Mouse (Mus musculus): Measurements from ENCODE around the gene Zfp217. TPM values are rescaled to one million over a fixed set of nuclear protein-coding genes. Genes with fewer than 3 reads are reported as not detected.

Gene Zfp217
- polyA plus RNA-seq (2015; fragmentation: Nextera tagmentation; extraction: Ambion mirVana): 4.2 and 5.7 TPM in 2 replicates

- 22% methylated on average over 14 of the region's 14 CpGs for whole genome bisulfite sequencing (ENCODE audit: insufficient replicate concordance)
- Histone ChIP-seq H3K9me3 (replicated peaks; ENCODE audit: control insufficient read depth, low read length) (no peaks in the 10 kb centered on the region), H3K4me2 (ENCODE audit: low read depth, low read length) (peak within 1 kb of the TSS; percentile 53), H3K4me3 (ENCODE audit: low read depth, low read length) (peak within 1 kb of the TSS; percentile 67), H3K9ac (ENCODE audit: low read depth, low read length) (peak within 1 kb of the TSS; percentile 48), H3K27ac (ENCODE audit: low read length) (peak within 1 kb of the TSS; percentile 59), H3K4me1 (ENCODE audit: control insufficient read depth, low read depth, low read length) (peaks cover 51% of the 10 kb centered on the region), H3K36me3 (ENCODE audit: control insufficient read depth, insufficient read depth) (peaks cover under 1% of the 10 kb centered on the region; the same call in 1 of the 2 replicates), H3K27me3 (ENCODE audit: control insufficient read depth, insufficient read depth, low read depth, low read length) (no peaks in the 10 kb centered on the region)
- ATAC-seq (ENCODE audit: low read depth): peak; percentile 50
These were observed at the start of gene Zfp217 for GRCm38 (mm10) chr2:170147661-170148153. Zfp217 (minus strand) TSS chr2:170148103.

GRCm38 (mm10) chr2:170195542-170196089 lies 47.7 kb upstream of the Zfp217 start:
- Histone ChIP-seq H3K9me3 (replicated peaks; ENCODE audit: control insufficient read depth, low read length) (no peaks in the 10 kb centered on the region), H3K4me2 (ENCODE audit: low read depth, low read length) (no peak overlapping the region), H3K4me1 (ENCODE audit: control insufficient read depth, low read depth, low read length) (peaks cover 15% of the 10 kb centered on the region), H3K27me3 (ENCODE audit: control insufficient read depth, insufficient read depth, low read depth, low read length) (no peaks in the 10 kb centered on the region), H3K36me3 (ENCODE audit: control insufficient read depth, insufficient read depth) (no peaks in the 10 kb centered on the region), H3K27ac (ENCODE audit: low read length) (no peak overlapping the region), H3K9ac (ENCODE audit: low read depth, low read length) (no peak overlapping the region), H3K4me3 (ENCODE audit: low read depth, low read length) (no peak overlapping the region)
- WGBS (ENCODE audit: insufficient replicate concordance): 48% methylated on average over 13 of the region's 13 CpGs
- ATAC-seq (ENCODE audit: low read depth): no peak

GRCm38 (mm10) chr2:170194845-170195244 lies 46.9 kb upstream of the Zfp217 start:
- Histone ChIP-seq H3K4me3 (ENCODE audit: low read depth, low read length) (no peak overlapping the region), H3K27ac (ENCODE audit: low read length) (no peak overlapping the region), H3K4me2 (ENCODE audit: low read depth, low read length) (no peak overlapping the region), H3K9ac (ENCODE audit: low read depth, low read length) (no peak overlapping the region), H3K36me3 (ENCODE audit: control insufficient read depth, insufficient read depth) (no peaks in the 10 kb centered on the region), H3K27me3 (ENCODE audit: control insufficient read depth, insufficient read depth, low read depth, low read length) (no peaks in the 10 kb centered on the region), H3K4me1 (ENCODE audit: control insufficient read depth, low read depth, low read length) (peaks cover 15% of the 10 kb centered on the region), H3K9me3 (replicated peaks; ENCODE audit: control insufficient read depth, low read length) (no peaks in the 10 kb centered on the region)
- 91% methylated on average over 12 of the region's 12 CpGs for WGBS (ENCODE audit: insufficient replicate concordance)
- no peak for ATAC-seq (ENCODE audit: low read depth)

- H3K36me3 ChIP-seq (ENCODE audit: control insufficient read depth, insufficient read depth): no peaks in the 10 kb centered on the region
- no peak overlapping the region for H3K9ac ChIP-seq (ENCODE audit: low read depth, low read length)
- 27% methylated on average over 6 of the region's 6 CpGs for whole genome bisulfite sequencing (ENCODE audit: insufficient replicate concordance)
- H3K27me3 ChIP-seq (ENCODE audit: control insufficient read depth, insufficient read depth, low read depth, low read length): no peaks in the 10 kb centered on the region
- no peak for ATAC-seq (ENCODE audit: low read depth)
- peaks cover 15% of the 10 kb centered on the region for H3K4me1 ChIP-seq (ENCODE audit: control insufficient read depth, low read depth, low read length)
- peak overlapping the region; percentile 39 for H3K4me3 ChIP-seq (ENCODE audit: low read depth, low read length)
- peak overlapping the region; percentile 48 for H3K27ac ChIP-seq (ENCODE audit: low read length)
- H3K9me3 ChIP-seq (replicated peaks; ENCODE audit: control insufficient read depth, low read length): no peaks in the 10 kb centered on the region
- H3K4me2 ChIP-seq (ENCODE audit: low read depth, low read length): peak overlapping the region; percentile 60
These were observed 45.9 kb upstream of the Zfp217 start for GRCm38 (mm10) chr2:170193850-170194249.

GRCm38 (mm10) chr2:170193211-170193610 lies 45.3 kb upstream of the Zfp217 start:
- peak overlapping the region; percentile 60 for H3K4me2 ChIP-seq (ENCODE audit: low read depth, low read length)
- H3K27ac ChIP-seq (ENCODE audit: low read length): peak overlapping the region; percentile 48
- peak; percentile 40; the same call in 1 of the 2 replicates for ATAC-seq (ENCODE audit: low read depth)
- no peaks in the 10 kb centered on the region for H3K9me3 ChIP-seq (replicated peaks; ENCODE audit: control insufficient read depth, low read length)
- no peak overlapping the region; the same call in 1 of the 2 replicates for H3K9ac ChIP-seq (ENCODE audit: low read depth, low read length)
- H3K36me3 ChIP-seq (ENCODE audit: control insufficient read depth, insufficient read depth): no peaks in the 10 kb centered on the region
- 4% methylated on average over 10 of the region's 10 CpGs for WGBS (ENCODE audit: insufficient replicate concordance)
- H3K4me3 ChIP-seq (ENCODE audit: low read depth, low read length): peak overlapping the region; percentile 39
- peaks cover 15% of the 10 kb centered on the region for H3K4me1 ChIP-seq (ENCODE audit: control insufficient read depth, low read depth, low read length)
- no peaks in the 10 kb centered on the region for H3K27me3 ChIP-seq (ENCODE audit: control insufficient read depth, insufficient read depth, low read depth, low read length)

- H3K4me3 ChIP-seq (ENCODE audit: low read depth, low read length): no peak overlapping the region
- H3K4me2 ChIP-seq (ENCODE audit: low read depth, low read length): peak overlapping the region; percentile 60
- WGBS (ENCODE audit: insufficient replicate concordance): 9% methylated on average over 7 of the region's 7 CpGs
- ATAC-seq (ENCODE audit: low read depth): peak; percentile 43; the same call in 1 of the 2 replicates
- no peaks in the 10 kb centered on the region for H3K36me3 ChIP-seq (ENCODE audit: control insufficient read depth, insufficient read depth)
- H3K9me3 ChIP-seq (replicated peaks; ENCODE audit: control insufficient read depth, low read length): no peaks in the 10 kb centered on the region
- H3K9ac ChIP-seq (ENCODE audit: low read depth, low read length): no peak overlapping the region; the same call in 1 of the 2 replicates
- peaks cover 15% of the 10 kb centered on the region for H3K4me1 ChIP-seq (ENCODE audit: control insufficient read depth, low read depth, low read length)
- H3K27me3 ChIP-seq (ENCODE audit: control insufficient read depth, insufficient read depth, low read depth, low read length): no peaks in the 10 kb centered on the region
- peak overlapping the region; percentile 43 for H3K27ac ChIP-seq (ENCODE audit: low read length)
These were observed 44.8 kb upstream of the Zfp217 start for GRCm38 (mm10) chr2:170192731-170193149.

GRCm38 (mm10) chr2:170188721-170189120 lies 40.8 kb upstream of the Zfp217 start:
- no peak for ATAC-seq (ENCODE audit: low read depth)
- WGBS (ENCODE audit: insufficient replicate concordance): 81% methylated on average over 7 of the region's 7 CpGs
- H3K9ac ChIP-seq (ENCODE audit: low read depth, low read length): no peak overlapping the region

GRCm38 (mm10) chr2:170185137-170185837 lies 37.4 kb upstream of the Zfp217 start:
- Histone ChIP-seq H3K27ac (ENCODE audit: low read length) (peak overlapping the region; percentile 75), H3K9ac (ENCODE audit: low read depth, low read length) (peak overlapping the region; percentile 31), H3K36me3 (ENCODE audit: control insufficient read depth, insufficient read depth) (no peaks in the 10 kb centered on the region), H3K4me2 (ENCODE audit: low read depth, low read length) (peak overlapping the region; percentile 73), H3K27me3 (ENCODE audit: control insufficient read depth, insufficient read depth, low read depth, low read length) (no peaks in the 10 kb centered on the region), H3K9me3 (replicated peaks; ENCODE audit: control insufficient read depth, low read length) (no peaks in the 10 kb centered on the region), H3K4me1 (ENCODE audit: control insufficient read depth, low read depth, low read length) (peaks cover 18% of the 10 kb centered on the region), H3K4me3 (ENCODE audit: low read depth, low read length) (peak overlapping the region; percentile 60)
- 36% methylated on average over 4 of the region's 4 CpGs for WGBS (ENCODE audit: insufficient replicate concordance)
- 0 out of 2 replicates have a peak, but pooled peaks have one; percentile 20 for ATAC-seq (ENCODE audit: low read depth)

More at GRCm38 (mm10) chr2:170188721-170189120, 40.8 kb upstream of the Zfp217 start:
- Histone ChIP-seq H3K36me3 (ENCODE audit: control insufficient read depth, insufficient read depth) (no peaks in the 10 kb centered on the region), H3K4me2 (ENCODE audit: low read depth, low read length) (no peak overlapping the region), H3K27ac (ENCODE audit: low read length) (no peak overlapping the region), H3K4me1 (ENCODE audit: control insufficient read depth, low read depth, low read length) (peaks cover 29% of the 10 kb centered on the region), H3K9me3 (replicated peaks; ENCODE audit: control insufficient read depth, low read length) (no peaks in the 10 kb centered on the region), H3K4me3 (ENCODE audit: low read depth, low read length) (no peak overlapping the region), H3K27me3 (ENCODE audit: control insufficient read depth, insufficient read depth, low read depth, low read length) (no peaks in the 10 kb centered on the region)
